Comparison of ENCODE assay signal across 14 mouse cellular contexts in the genomic region with DNA sequence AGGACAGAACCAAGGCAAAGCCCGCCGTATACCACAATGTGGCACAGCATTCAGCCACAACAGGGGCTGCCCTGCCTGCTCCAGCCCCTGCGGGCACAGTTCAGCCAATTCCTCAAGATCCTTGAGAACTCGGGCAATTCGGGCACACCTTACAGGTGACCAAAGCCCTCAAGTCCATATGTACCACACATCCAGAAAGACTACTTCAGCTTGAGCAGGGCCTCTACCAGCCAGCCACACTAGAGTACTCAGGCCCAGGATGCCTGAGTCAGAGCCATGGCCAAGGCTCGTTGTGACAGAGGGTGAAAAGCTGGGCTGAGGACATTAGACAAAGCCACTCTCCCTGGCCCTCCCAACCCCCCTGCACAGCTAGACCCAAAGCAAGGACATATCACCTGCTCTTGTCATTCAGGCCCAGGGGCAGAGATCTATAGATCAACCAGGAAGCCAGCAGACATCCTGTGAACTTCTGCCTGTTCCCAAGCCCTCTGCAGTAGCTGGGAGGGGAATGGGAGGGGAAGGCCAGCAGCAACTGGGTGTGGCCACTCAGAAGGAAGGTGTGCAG. TPM values are rescaled to one million over a fixed set of nuclear protein-coding genes. Genes with fewer than 3 reads are reported as not detected.
DNase-seq lines count a peak whose midpoint lies in the region; ATAC-seq and TF ChIP-seq lines count a peak whose summit lies in the region.
"Had no signal": no experiment of that assay in that cellular context is flagged by ENCODE, and none has a peak within 500 bp of the region (broad histone marks: within the 10 kb centered on the region; RNA-seq: fewer than 3 reads in every experiment).

No protein-coding gene starts in this region.

- H3K9ac ChIP-seq in intestine, postnatal 0 days (ENCODE audit: low read depth, low read length): no peak overlapping the region
- no peak overlapping the region for H3K9ac ChIP-seq in kidney, embryonic 14.5 days (ENCODE audit: low read depth, low read length)
- H3K9ac ChIP-seq: kidney, embryonic 15.5 days; midbrain, embryonic 12.5 days had no signal

- 80% methylated on average over 6 of the region's 6 CpGs for WGBS in intestine, postnatal 0 days
- whole genome bisulfite sequencing in kidney, embryonic 14.5 days: 94% methylated on average over 6 of the region's 6 CpGs

- peak overlapping the region; percentile 60; the same call in 1 of the 2 replicates for H3K4me3 ChIP-seq in G1E (ENCODE audit: low read depth, low read length)
- no peak overlapping the region for H3K4me3 ChIP-seq in intestine, postnatal 0 days (ENCODE audit: low read depth, low read length)
- no peak overlapping the region for H3K4me3 ChIP-seq in kidney, embryonic 14.5 days (ENCODE audit: low read length)
- H3K4me3 ChIP-seq: kidney, embryonic 15.5 days; midbrain, embryonic 12.5 days had no signal

- peaks cover 74% of the 10 kb centered on the region for H3K36me3 ChIP-seq in G1E (replicated peaks)
- H3K36me3 ChIP-seq in intestine, postnatal 0 days (ENCODE audit: control insufficient read depth, insufficient read depth): peaks cover 28% of the 10 kb centered on the region
- H3K36me3 ChIP-seq in kidney, embryonic 14.5 days (ENCODE audit: control insufficient read depth, insufficient read depth, low read length): peaks cover 13% of the 10 kb centered on the region; the same call in 1 of the 2 replicates

- DNase-seq in heart, adult 11 months: peak; percentile 89
- DNase-seq in heart, adult 9 months (ENCODE audit: low spot score in 2 of 2): no peak
- DNase-seq in 3134 (ENCODE audit: extremely low read depth, insufficient read length, low spot score) (peak; percentile 42), G1E (ENCODE audit: low spot score) (no peak)
- DNase-seq in left cerebral cortex, postnatal 25 days (ENCODE audit: low spot score in 2 of 2): no peak
- DNase-seq in kidney, postnatal 14 days: no peak
- DNase-seq: cerebellum, postnatal 14 days; heart, postnatal 14 days; thymus, adult 18-20 months had no signal

- intact Hi-C loops in left cerebral cortex, postnatal 25 days (cut with DNase I): no loop called here

- no peak for TF ChIP-seq CTCF in G1E (IDR thresholded peaks at IDR 0.05; ENCODE audit: low read depth, low read length)
- no peak for TF ChIP-seq CTCF in intestine, postnatal 0 days (IDR thresholded peaks at IDR 0.05; ENCODE audit: low read depth)

- H3K9me3 ChIP-seq in G1E (replicated peaks): no peaks in the 10 kb centered on the region
- no peaks in the 10 kb centered on the region for H3K9me3 ChIP-seq in intestine, postnatal 0 days (ENCODE audit: control insufficient read depth)
- no peaks in the 10 kb centered on the region for H3K9me3 ChIP-seq in kidney, embryonic 14.5 days (ENCODE audit: control insufficient read depth, low read length)
- H3K9me3 ChIP-seq: kidney, embryonic 15.5 days had no signal

- no peaks in the 10 kb centered on the region for H3K27me3 ChIP-seq in G1E (ENCODE audit: insufficient read depth, low read length)
- no peaks in the 10 kb centered on the region for H3K27me3 ChIP-seq in intestine, postnatal 0 days (replicated peaks; ENCODE audit: control insufficient read depth, insufficient read depth, low read length)
- no peaks in the 10 kb centered on the region for H3K27me3 ChIP-seq in kidney, embryonic 14.5 days (ENCODE audit: control insufficient read depth, insufficient read depth, low read length)
- H3K27me3 ChIP-seq: kidney, embryonic 15.5 days; midbrain, embryonic 12.5 days had no signal

- no peak overlapping the region for H3K4me2 ChIP-seq in intestine, postnatal 0 days (replicated peaks; ENCODE audit: low read depth)
- H3K4me2 ChIP-seq in kidney, embryonic 14.5 days (replicated peaks; ENCODE audit: low read depth, low read length): no peak overlapping the region
- H3K4me2 ChIP-seq: kidney, embryonic 15.5 days; midbrain, embryonic 12.5 days had no signal

- ATAC-seq in G1E (ENCODE audit: extremely low read depth, insufficient number of reproducible peaks, low FRiP score, poor library complexity, severe bottlenecking): no peak
- no peak for ATAC-seq in intestine, postnatal 0 days
- no peak for ATAC-seq in kidney, embryonic 14.5 days (ENCODE audit: low FRiP score, low TSS enrichment)
- ATAC-seq: hindbrain, embryonic 16.5 days had no signal

- peak overlapping the region; percentile 15; the same call in 1 of the 2 replicates for H3K27ac ChIP-seq in intestine, postnatal 0 days (ENCODE audit: low read depth, low read length)
- no peak overlapping the region for H3K27ac ChIP-seq in kidney, embryonic 14.5 days (ENCODE audit: low read depth, low read length)
- H3K27ac ChIP-seq: kidney, embryonic 15.5 days; midbrain, embryonic 12.5 days had no signal

- peaks cover 90% of the 10 kb centered on the region for H3K4me1 ChIP-seq in G1E (ENCODE audit: insufficient read depth, low read depth, low read length)
- H3K4me1 ChIP-seq in intestine, postnatal 0 days (replicated peaks; ENCODE audit: control insufficient read depth, insufficient read depth, low read length): peaks cover 3% of the 10 kb centered on the region
- H3K4me1 ChIP-seq in kidney, embryonic 14.5 days (ENCODE audit: control insufficient read depth, insufficient read depth, low read length): peaks cover 28% of the 10 kb centered on the region

RNA-seq across cellular contexts. Expression of gene Irs2, which starts 13.8 kb away (rescaled TPM):
- 92.1 and 97.9 TPM in 2 replicates for total RNA-seq in G1E (2014; fragmentation: Nextera tagmentation)
- 15.6 and 17.4 TPM in 2 replicates for total RNA-seq in G1E (2017)
- polyA plus RNA-seq in G1E (2012): 78.5 and 83.6 TPM in 2 replicates
- polyA plus RNA-seq in intestine, postnatal 0 days (2015; fragmentation: Nextera tagmentation; extraction: Ambion mirVana): 6.0 and 7.7 TPM in 2 replicates
- total RNA-seq in left cerebral cortex, postnatal 25 days (2021): 10 to 100 TPM; 54.8 to 66.0 TPM
- polyA plus RNA-seq in kidney, embryonic 14.5 days (2014; fragmentation: Nextera tagmentation; extraction: Ambion mirVana): 6.6 and 7.3 TPM in 2 replicates

Comparison
In these comparisons a context has a peak if more than half of its experiments do, and no peak if none do; other contexts are left out.
1. DNase-seq: peak in heart, adult 11 months (single experiment) and 3134 (single experiment); none in heart, adult 9 months (0 of 2), G1E (single experiment), left cerebral cortex, postnatal 25 days (0 of 2) and kidney, postnatal 14 days (single experiment).